Mouse (Mus musculus) forebrain, embryonic 11.5 days (tissue): ENCODE results near the gene Daam1. TPM values are rescaled to one million over a fixed set of nuclear protein-coding genes. Genes with fewer than 3 reads are reported as not detected.

Experiments used
- ATAC-seq: fragments of 200-750 bp; cut with Nextera tagmentation; replicated peaks from 2 replicates; pipeline ENCODE4 v1.8.0; 2017; ENCODE audit warnings: moderate TSS enrichment; ENCODE audit not compliant: low FRiP score
- DNase-seq: peaks from one replicate; pipeline ENCODE4 v3.0.0-alpha.2; 2017; ENCODE audit warnings: low spot score
- H3K27ac ChIP-seq: fragments of 300-500 bp; sonication (generic); 2 replicates; pipeline ENCODE4 v1.5.1; 2014; ENCODE audit warnings: low read depth, low read length
- H3K27me3 ChIP-seq: fragments of 300-500 bp; sonication (generic); 2 replicates; pipeline ENCODE4 v1.6.1; 2014; ENCODE audit warnings: mild to moderate bottlenecking, low read length, mixed read lengths; ENCODE audit not compliant: control insufficient read depth, insufficient read depth
- H3K36me3 ChIP-seq: fragments of 300-500 bp; sonication (generic); 2 replicates; pipeline ENCODE4 v1.6.1; 2014; ENCODE audit warnings: mild to moderate bottlenecking, low read length, moderate library complexity, mixed read lengths; ENCODE audit not compliant: control insufficient read depth, insufficient read depth
- H3K4me1 ChIP-seq: fragments of 300-500 bp; sonication (generic); replicated peaks from 2 replicates; pipeline ENCODE4 v1.6.1; 2014; ENCODE audit warnings: low read length, mixed read lengths; ENCODE audit not compliant: control insufficient read depth, insufficient read depth
- H3K4me2 ChIP-seq: fragments of 300-500 bp; sonication (generic); 2 replicates; pipeline ENCODE4 v1.6.1; 2014; ENCODE audit warnings: low read depth, mild to moderate bottlenecking, low read length, moderate library complexity, mixed read lengths; ENCODE audit not compliant: severe bottlenecking
- H3K4me3 ChIP-seq: fragments of 300-500 bp; sonication (generic); 2 replicates; pipeline ENCODE4 v1.5.1; 2014; ENCODE audit warnings: low read depth, low read length
- H3K9ac ChIP-seq: fragments of 300-500 bp; sonication (generic); 2 replicates; pipeline ENCODE4 v1.6.1; 2014; ENCODE audit warnings: low read length
- H3K9me3 ChIP-seq: fragments of 300-500 bp; sonication (generic); 2 replicates; pipeline ENCODE4 v1.6.1; 2016; ENCODE audit warnings: low read length, mixed read lengths; ENCODE audit not compliant: control insufficient read depth
- WGBS: fragments of 180-500 bp; shearing (Covaris S2); extraction: QIAGEN DNeasy Blood & Tissue Kit; methylation state at CpG from one replicate; pipeline ENCODE4 v1.1.7; 2014; 5-methylcytosine and 5-hydroxymethylcytosine counted together
- polyA plus RNA-seq: library from polyadenylated mRNA; unstranded; fragments of >200 nt; fragmentation: Nextera tagmentation; extraction: Ambion mirVana; gene quantifications from 2 replicates; pipeline ENCODE4 v1.2.1, GENCODE M21; 2014

The Daam1 gene
- polyA plus RNA-seq, 1 experiment from 2014 or later, result 16.8 TPM

GRCm38 (mm10) chr12:71847617-71848016 lies 16.7 kb downstream of the Daam1 start:
- Histone ChIP-seq H3K9ac (no peak overlapping the region), H3K4me2 (no peak overlapping the region), H3K9me3 (no peaks in the 10 kb centered on the region), H3K4me3 (no peak overlapping the region), H3K27me3 (no peaks in the 10 kb centered on the region), H3K27ac (no peak overlapping the region), H3K4me1 (no peaks in the 10 kb centered on the region), H3K36me3 (no peaks in the 10 kb centered on the region)
- 76% methylated on average over 5 of the region's 5 CpGs for WGBS
- no peak for DNase-seq
- no peak for ATAC-seq

GRCm38 (mm10) chr12:71848037-71848776 lies 17.3 kb downstream of the Daam1 start:
- no peaks in the 10 kb centered on the region for H3K36me3 ChIP-seq
- WGBS, result 76% methylated on average over 5 of the region's 5 CpGs
- DNase-seq, result no peak
- H3K27me3 ChIP-seq, result no peaks in the 10 kb centered on the region
- H3K9ac ChIP-seq, result no peak overlapping the region
- no peak overlapping the region for H3K4me3 ChIP-seq
- H3K4me1 ChIP-seq, result no peaks in the 10 kb centered on the region
- H3K9me3 ChIP-seq, result no peaks in the 10 kb centered on the region
- no peak overlapping the region for H3K27ac ChIP-seq
- no peak for ATAC-seq
- no peak overlapping the region for H3K4me2 ChIP-seq

DNA sequence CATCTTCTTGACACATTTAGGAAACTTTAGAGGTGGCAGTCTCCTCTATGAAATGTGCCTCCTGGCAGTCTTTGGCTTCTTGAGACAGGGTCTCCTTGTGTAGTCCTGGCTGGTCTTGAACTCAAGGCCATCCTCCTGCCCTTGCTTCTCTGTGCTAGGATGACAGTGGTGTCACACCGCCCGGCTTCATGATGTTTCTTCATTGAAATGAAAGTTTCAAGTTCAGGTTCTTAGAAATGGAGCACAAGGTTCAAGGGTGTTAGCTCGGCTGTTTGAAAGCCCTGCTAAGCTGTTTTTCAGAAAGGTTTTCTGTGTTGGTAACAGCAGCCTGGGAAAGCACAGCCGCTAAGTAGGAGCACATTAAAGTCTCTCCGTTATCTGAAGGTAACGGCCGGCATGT lies 18.2 kb downstream of the Daam1 start:
- 95% methylated on average over 7 of the region's 7 CpGs for WGBS
- Histone ChIP-seq H3K9me3 (no peaks in the 10 kb centered on the region), H3K4me1 (no peaks in the 10 kb centered on the region), H3K27ac (no peak overlapping the region), H3K4me2 (no peak overlapping the region), H3K27me3 (no peaks in the 10 kb centered on the region), H3K4me3 (no peak overlapping the region), H3K36me3 (no peaks in the 10 kb centered on the region), H3K9ac (no peak overlapping the region)
- ATAC-seq (no peak), DNase-seq (no peak)

- no peaks in the 10 kb centered on the region for H3K4me1 ChIP-seq
These were observed 19.3 kb downstream of the Daam1 start for GRCm38 (mm10) chr12:71850135-71850534.

GRCm38 (mm10) chr12:71852678-71853077 lies 21.8 kb downstream of the Daam1 start:
- no peak overlapping the region for H3K4me2 ChIP-seq
- WGBS, result 69% methylated on average over 7 of the region's 7 CpGs
- ATAC-seq, result no peak

More at GRCm38 (mm10) chr12:71850135-71850534, 19.3 kb downstream of the Daam1 start:
- Histone ChIP-seq H3K27ac (no peak overlapping the region), H3K36me3 (no peaks in the 10 kb centered on the region), H3K4me3 (no peak overlapping the region), H3K27me3 (no peaks in the 10 kb centered on the region), H3K9ac (no peak overlapping the region), H3K9me3 (no peaks in the 10 kb centered on the region), H3K4me2 (no peak overlapping the region)
- WGBS, result 88% methylated on average over 5 of the region's 5 CpGs
- ATAC-seq (no peak), DNase-seq (no peak)

GRCm38 (mm10) chr12:71853694-71854093 lies 22.8 kb downstream of the Daam1 start:
- no peak overlapping the region for H3K9ac ChIP-seq
- H3K4me1 ChIP-seq, result no peaks in the 10 kb centered on the region
- ATAC-seq, result no peak
- no peak overlapping the region for H3K4me3 ChIP-seq
- no peak overlapping the region for H3K27ac ChIP-seq
- no peak overlapping the region for H3K4me2 ChIP-seq
- H3K36me3 ChIP-seq, result no peaks in the 10 kb centered on the region
- WGBS, result 85% methylated on average over 3 of the region's 3 CpGs
- H3K9me3 ChIP-seq, result no peaks in the 10 kb centered on the region
- no peaks in the 10 kb centered on the region for H3K27me3 ChIP-seq
- no peak for DNase-seq

More at GRCm38 (mm10) chr12:71852678-71853077, 21.8 kb downstream of the Daam1 start:
- Histone ChIP-seq H3K27ac (no peak overlapping the region), H3K9ac (no peak overlapping the region), H3K9me3 (no peaks in the 10 kb centered on the region), H3K4me3 (no peak overlapping the region), H3K36me3 (no peaks in the 10 kb centered on the region), H3K27me3 (no peaks in the 10 kb centered on the region), H3K4me1 (no peaks in the 10 kb centered on the region)
- DNase-seq, result no peak

- Histone ChIP-seq H3K4me3 (no peak overlapping the region), H3K27ac (no peak overlapping the region), H3K4me2 (no peak overlapping the region), H3K9me3 (no peaks in the 10 kb centered on the region), H3K36me3 (no peaks in the 10 kb centered on the region), H3K4me1 (no peaks in the 10 kb centered on the region), H3K27me3 (no peaks in the 10 kb centered on the region), H3K9ac (no peak overlapping the region)
- ATAC-seq (no peak), DNase-seq (no peak)
- WGBS, result 81% methylated on average over 6 of the region's 6 CpGs
These were observed 23.3 kb downstream of the Daam1 start for GRCm38 (mm10) chr12:71854191-71854590.

DNA sequence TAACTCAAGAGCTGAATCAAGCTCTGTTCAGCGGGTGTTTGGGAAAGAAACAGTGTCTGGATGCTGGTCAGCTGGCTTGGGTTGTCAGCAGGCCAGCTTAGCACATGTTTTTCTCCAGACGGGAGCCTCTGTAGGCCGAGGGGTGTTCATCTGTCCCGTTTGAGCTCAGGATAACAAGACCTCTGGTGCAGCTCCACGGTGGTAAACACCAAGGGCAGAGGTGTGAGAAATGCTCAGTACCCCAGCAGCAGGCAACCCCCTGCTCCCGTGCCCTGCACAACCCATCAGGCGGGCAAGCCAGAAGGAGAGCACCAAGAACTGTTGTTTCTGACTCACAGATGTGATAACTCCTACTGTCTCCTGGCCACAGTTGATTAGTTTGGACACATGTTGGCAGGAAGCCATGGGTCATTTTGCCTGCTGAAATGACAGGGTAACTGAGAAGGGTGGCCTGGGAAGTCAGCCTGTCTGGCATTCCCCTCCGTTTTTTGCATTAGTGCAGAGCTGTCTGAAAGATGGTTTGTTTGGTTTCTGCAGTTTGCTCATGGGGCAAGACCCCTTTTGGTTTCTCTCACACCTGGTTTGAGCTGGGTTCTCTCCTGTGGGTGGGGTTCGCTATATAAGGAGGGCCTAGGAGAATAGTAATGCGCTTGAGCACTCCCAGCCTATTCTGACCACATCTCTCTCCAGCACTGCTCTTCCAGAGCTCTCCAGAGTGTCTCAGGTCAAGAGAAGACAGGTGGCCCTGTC lies 25.0 kb downstream of the Daam1 start:
- Histone ChIP-seq H3K27ac (peak overlapping the region; percentile 43; the same call in 1 of the 2 replicates), H3K4me1 (no peaks in the 10 kb centered on the region), H3K4me3 (no peak overlapping the region), H3K9ac (no peak overlapping the region), H3K36me3 (no peaks in the 10 kb centered on the region), H3K27me3 (no peaks in the 10 kb centered on the region), H3K9me3 (no peaks in the 10 kb centered on the region), H3K4me2 (no peak overlapping the region)
- DNase-seq (no peak), ATAC-seq (no peak)
- 74% methylated on average over 10 of the region's 10 CpGs for WGBS

GRCm38 (mm10) chr12:71856480-71856754 lies 25.5 kb downstream of the Daam1 start:
- H3K36me3 ChIP-seq, result no peaks in the 10 kb centered on the region
- no peak for DNase-seq
- H3K4me1 ChIP-seq, result no peaks in the 10 kb centered on the region
- no peaks in the 10 kb centered on the region for H3K9me3 ChIP-seq
- no peak overlapping the region for H3K9ac ChIP-seq
- no peak overlapping the region for H3K4me2 ChIP-seq
- H3K27ac ChIP-seq, result peak overlapping the region; percentile 43; the same call in 1 of the 2 replicates
- no peak overlapping the region for H3K4me3 ChIP-seq
- H3K27me3 ChIP-seq, result no peaks in the 10 kb centered on the region
- ATAC-seq, result no peak
